Mouse (Mus musculus): ENCODE data around the gene Plau. TPM values are rescaled to one million over a fixed set of nuclear protein-coding genes. Genes with fewer than 3 reads are reported as not detected.

Gene Plau
- polyA plus RNA-seq, 1 experiment from 2014 or later = 0.21 TPM

GRCm38 (mm10) chr14:20833525-20833924, 2.9 kb upstream of the Plau start:
- Histone ChIP-seq H3K27ac (replicated peaks) (no peak overlapping the region), H3K9ac (no peak overlapping the region), H3K27me3 (peaks cover 4% of the 10 kb centered on the region; the same call in 1 of the 2 replicates), H3K4me3 (no peak overlapping the region), H3K4me2 (no peak overlapping the region), H3K36me3 (no peaks in the 10 kb centered on the region), H3K4me1 (replicated peaks) (peaks cover 11% of the 10 kb centered on the region), H3K9me3 (no peaks in the 10 kb centered on the region)
- no peak for ATAC-seq (ENCODE audit: low FRiP score, low read depth)
- WGBS = 90% methylated on average over 4 of the region's 4 CpGs

- no peak for ATAC-seq (ENCODE audit: low FRiP score, low read depth)
- Histone ChIP-seq H3K9ac (no peak overlapping the region), H3K27ac (replicated peaks) (no peak overlapping the region), H3K4me1 (replicated peaks) (peaks cover 11% of the 10 kb centered on the region), H3K9me3 (no peaks in the 10 kb centered on the region), H3K27me3 (peaks cover 4% of the 10 kb centered on the region; the same call in 1 of the 2 replicates), H3K4me3 (no peak overlapping the region), H3K4me2 (no peak overlapping the region), H3K36me3 (no peaks in the 10 kb centered on the region)
- 74% methylated on average over 7 of the region's 7 CpGs for WGBS
These were observed 2.3 kb upstream of the Plau start for GRCm38 (mm10) chr14:20834136-20834535.

GRCm38 (mm10) chr14:20836905-20837376, 481 bp downstream of the Plau start:
- Histone ChIP-seq H3K4me1 (replicated peaks) (peaks cover 11% of the 10 kb centered on the region), H3K4me2 (peak overlapping the region; percentile 92), H3K27ac (replicated peaks) (no peak overlapping the region), H3K9ac (peak overlapping the region; percentile 49), H3K36me3 (no peaks in the 10 kb centered on the region), H3K27me3 (peaks cover 4% of the 10 kb centered on the region; the same call in 1 of the 2 replicates), H3K9me3 (no peaks in the 10 kb centered on the region), H3K4me3 (peak overlapping the region; percentile 45)
- WGBS = 9% methylated on average over 10 of the region's 10 CpGs
- 0 out of 2 replicates have a peak, but pooled peaks have one; percentile 11 for ATAC-seq (ENCODE audit: low FRiP score, low read depth)

GRCm38 (mm10) chr14:20837681-20838080, 1.2 kb downstream of the Plau start:
- Histone ChIP-seq H3K36me3 (no peaks in the 10 kb centered on the region), H3K4me3 (no peak overlapping the region), H3K27ac (replicated peaks) (no peak overlapping the region), H3K9ac (no peak overlapping the region), H3K4me1 (replicated peaks) (peaks cover 11% of the 10 kb centered on the region), H3K9me3 (no peaks in the 10 kb centered on the region), H3K27me3 (peaks cover 4% of the 10 kb centered on the region; the same call in 1 of the 2 replicates), H3K4me2 (no peak overlapping the region)
- WGBS = 83% methylated on average over 7 of the region's 7 CpGs
- ATAC-seq (ENCODE audit: low FRiP score, low read depth) = no peak

GRCm38 (mm10) chr14:20841526-20841925, 5.1 kb downstream of the Plau start:
- peaks cover 4% of the 10 kb centered on the region; the same call in 1 of the 2 replicates for H3K27me3 ChIP-seq
- no peak overlapping the region for H3K4me3 ChIP-seq
- no peak for ATAC-seq (ENCODE audit: low FRiP score, low read depth)

GRCm38 (mm10) chr14:20842629-20843028, 6.2 kb downstream of the Plau start:
- Histone ChIP-seq H3K4me1 (replicated peaks) (no peaks in the 10 kb centered on the region), H3K4me3 (no peak overlapping the region), H3K9me3 (no peaks in the 10 kb centered on the region), H3K9ac (no peak overlapping the region), H3K27me3 (peaks cover 3% of the 10 kb centered on the region; the same call in 1 of the 2 replicates), H3K4me2 (no peak overlapping the region), H3K36me3 (no peaks in the 10 kb centered on the region), H3K27ac (replicated peaks) (no peak overlapping the region)
- 82% methylated on average over 3 of the region's 3 CpGs for WGBS
- no peak for ATAC-seq (ENCODE audit: low FRiP score, low read depth)

More at GRCm38 (mm10) chr14:20841526-20841925, 5.1 kb downstream of the Plau start:
- 90% methylated on average over 2 of the region's 2 CpGs for WGBS
- no peak overlapping the region for H3K27ac ChIP-seq (replicated peaks)
- no peaks in the 10 kb centered on the region for H3K9me3 ChIP-seq
- no peak overlapping the region for H3K9ac ChIP-seq
- H3K4me2 ChIP-seq = no peak overlapping the region
- no peaks in the 10 kb centered on the region for H3K36me3 ChIP-seq
- peaks cover 7% of the 10 kb centered on the region for H3K4me1 ChIP-seq (replicated peaks)

- Histone ChIP-seq H3K4me2 (no peak overlapping the region), H3K27ac (replicated peaks) (no peak overlapping the region), H3K4me1 (replicated peaks) (no peaks in the 10 kb centered on the region), H3K4me3 (no peak overlapping the region), H3K9ac (no peak overlapping the region), H3K27me3 (no peaks in the 10 kb centered on the region), H3K36me3 (no peaks in the 10 kb centered on the region), H3K9me3 (no peaks in the 10 kb centered on the region)
- 93% methylated on average over 6 of the region's 6 CpGs for WGBS
- no peak for ATAC-seq (ENCODE audit: low FRiP score, low read depth)
These were observed 7.7 kb downstream of the Plau start for GRCm38 (mm10) chr14:20844126-20844525.

GRCm38 (mm10) chr14:20844671-20845576, 8.5 kb downstream of the Plau start:
- Histone ChIP-seq H3K4me3 (no peak overlapping the region), H3K9ac (no peak overlapping the region), H3K4me2 (no peak overlapping the region), H3K9me3 (no peaks in the 10 kb centered on the region), H3K4me1 (replicated peaks) (no peaks in the 10 kb centered on the region), H3K27me3 (no peaks in the 10 kb centered on the region), H3K36me3 (no peaks in the 10 kb centered on the region), H3K27ac (replicated peaks) (no peak overlapping the region)
- no peak for ATAC-seq (ENCODE audit: low FRiP score, low read depth)
- 93% methylated on average over 10 of the region's 10 CpGs for WGBS

- Histone ChIP-seq H3K4me2 (no peak overlapping the region), H3K36me3 (no peaks in the 10 kb centered on the region), H3K9me3 (no peaks in the 10 kb centered on the region), H3K27ac (replicated peaks) (no peak overlapping the region), H3K27me3 (no peaks in the 10 kb centered on the region), H3K4me1 (replicated peaks) (no peaks in the 10 kb centered on the region), H3K9ac (no peak overlapping the region), H3K4me3 (no peak overlapping the region)
- WGBS = 84% methylated on average over 9 of the region's 9 CpGs
- no peak for ATAC-seq (ENCODE audit: low FRiP score, low read depth)
These were observed 9.2 kb downstream of the Plau start for GRCm38 (mm10) chr14:20845577-20846088.

- Histone ChIP-seq H3K36me3 (no peaks in the 10 kb centered on the region), H3K4me1 (replicated peaks) (no peaks in the 10 kb centered on the region), H3K27ac (replicated peaks) (no peak overlapping the region), H3K4me3 (no peak overlapping the region), H3K9ac (no peak overlapping the region), H3K4me2 (no peak overlapping the region), H3K9me3 (no peaks in the 10 kb centered on the region), H3K27me3 (no peaks in the 10 kb centered on the region)
- 83% methylated on average over 7 of the region's 7 CpGs for WGBS
- ATAC-seq (ENCODE audit: low FRiP score, low read depth) = no peak
These were observed 9.8 kb downstream of the Plau start for GRCm38 (mm10) chr14:20846214-20846613.

- WGBS = 89% methylated on average over 3 of the region's 3 CpGs
- ATAC-seq (ENCODE audit: low FRiP score, low read depth) = no peak
- H3K27me3 ChIP-seq = no peaks in the 10 kb centered on the region
- H3K9ac ChIP-seq = no peak overlapping the region
- H3K27ac ChIP-seq (replicated peaks) = no peak overlapping the region
- H3K4me2 ChIP-seq = no peak overlapping the region
- H3K4me3 ChIP-seq = no peak overlapping the region
- no peaks in the 10 kb centered on the region for H3K9me3 ChIP-seq
- H3K36me3 ChIP-seq = no peaks in the 10 kb centered on the region
- no peaks in the 10 kb centered on the region for H3K4me1 ChIP-seq (replicated peaks)
These were observed 11.2 kb downstream of the Plau start for GRCm38 (mm10) chr14:20847637-20848129.

- WGBS = 74% methylated on average over 4 of the region's 4 CpGs
- Histone ChIP-seq H3K27me3 (no peaks in the 10 kb centered on the region), H3K9me3 (no peaks in the 10 kb centered on the region), H3K4me1 (replicated peaks) (no peaks in the 10 kb centered on the region), H3K27ac (replicated peaks) (no peak overlapping the region), H3K4me3 (no peak overlapping the region), H3K9ac (no peak overlapping the region), H3K36me3 (no peaks in the 10 kb centered on the region), H3K4me2 (no peak overlapping the region)
- ATAC-seq (ENCODE audit: low FRiP score, low read depth) = no peak
These were observed 13.3 kb downstream of the Plau start for GRCm38 (mm10) chr14:20849753-20850152.
